Mouse (Mus musculus) kidney, adult 8-10 months (tissue): Measurements from ENCODE around the gene Serpinb1a.

Experiments used
- DNase-seq, 2 experiments: peaks; one replicate each; pipeline ENCODE4 v3.0.0; 2022

Serpinb1a gene

DNA sequence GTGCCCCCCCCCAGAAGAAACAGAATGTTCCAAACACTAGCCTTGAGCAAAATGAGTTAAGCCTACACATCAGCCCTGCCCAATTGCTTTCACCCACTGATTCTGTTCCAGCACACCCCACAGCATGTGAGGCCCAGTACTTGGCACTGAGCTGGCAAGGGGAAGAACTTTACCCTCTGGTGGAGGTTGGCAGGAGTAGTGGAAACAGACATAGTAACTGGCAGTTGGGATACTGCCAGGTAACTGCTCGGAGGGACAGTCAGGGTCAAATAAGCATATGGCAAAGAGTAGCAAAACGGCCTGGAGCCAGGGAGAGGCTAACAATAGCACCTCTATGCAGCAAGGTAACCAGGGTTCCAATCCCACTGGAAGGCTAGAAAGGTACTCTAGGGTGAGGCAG is 56.4 kb downstream of the Serpinb1a start:
- peak; percentile 87 to 93 for DNase-seq
